Mouse (Mus musculus) megakaryocyte progenitor cell, adult 5-6 weeks (primary cell): ENCODE results near the gene Hist1h2ae. TPM values are rescaled to one million over a fixed set of nuclear protein-coding genes. Genes with fewer than 3 reads are reported as not detected.
"Not testable (repeated sequence)": the region's sequence is repeated elsewhere in the genome, so short reads cannot be mapped to it uniquely, and the experiment has no call there.

Experiments used
- ATAC-seq: replicated peaks from 2 replicates; pipeline ENCODE4 v1.8.0; 2016; ENCODE audit warnings: mild to moderate bottlenecking, moderate TSS enrichment, inconsistent platforms; ENCODE audit not compliant: poor library complexity
- total RNA-seq, 2 experiments: library from RNA; stranded (forward) in 1 of 2; stranded (reverse) in 1 of 2; fragments of 157-497, 149-512 nt in 1 of 2; fragments of 200-1000 nt in 1 of 2; gene quantifications; 2 replicates each; pipeline versions ENCODE4 v1.2.3 to v1.2.4; 2015 to 2017

Hist1h2ae gene
- total RNA-seq, 2 experiments from 2014 or later = 5.3 to 287 TPM

- ATAC-seq = no peak
Measured at GRCm38 (mm10) chr13:23564482-23564881, 6.5 kb downstream of the Hist1h2ae start.

- peak; percentile 56 for ATAC-seq
Measured at GRCm38 (mm10) chr13:23562699-23563462, 8.1 kb downstream of the Hist1h2ae start.

GRCm38 (mm10) chr13:23561883-23562659 lies 8.9 kb downstream of the Hist1h2ae start, which contains the start of gene Hist1h3e:
Hist1h3e (minus strand) TSS chr13:23562369.
- ATAC-seq = peak; percentile 85

- not testable (repeated sequence) for ATAC-seq
Measured at GRCm38 (mm10) chr13:23561531-23561882, 9.5 kb downstream of the Hist1h2ae start.

- ATAC-seq = not testable (repeated sequence)
Measured at GRCm38 (mm10) chr13:23560699-23561098, 10.3 kb downstream of the Hist1h2ae start.

GRCm38 (mm10) chr13:23556906-23557305 lies 14.1 kb downstream of the Hist1h2ae start:
- no peak for ATAC-seq

- peak; percentile 47 for ATAC-seq
Measured at GRCm38 (mm10) chr13:23555839-23556416, 15.1 kb downstream of the Hist1h2ae start.

GRCm38 (mm10) chr13:23554925-23555838 lies 15.8 kb downstream of the Hist1h2ae start:
- ATAC-seq = peak; percentile 57

GRCm38 (mm10) chr13:23554393-23554792 lies 16.6 kb downstream of the Hist1h2ae start:
- no peak for ATAC-seq

- ATAC-seq = no peak
Measured at GRCm38 (mm10) chr13:23552962-23553361, 18.1 kb downstream of the Hist1h2ae start, which contains the start of gene Hist1h1d. Hist1h1d (plus strand) TSS chr13:23553262.

GRCm38 (mm10) chr13:23551931-23552914 lies 18.8 kb downstream of the Hist1h2ae start:
- ATAC-seq = no peak

GRCm38 (mm10) chr13:23551146-23551834 lies 19.7 kb downstream of the Hist1h2ae start, which contains the start of gene Hist1h4f:
Hist1h4f (minus strand) TSS chr13:23551648.
- ATAC-seq = peak; percentile 56

- ATAC-seq = no peak
Measured at GRCm38 (mm10) chr13:23550761-23551145, 20.3 kb downstream of the Hist1h2ae start.

- ATAC-seq = no peak
Measured at GRCm38 (mm10) chr13:23546694-23547093, 24.3 kb downstream of the Hist1h2ae start.

GRCm38 (mm10) chr13:23544787-23545120 lies 26.3 kb downstream of the Hist1h2ae start:
- ATAC-seq = peak; percentile 27

- ATAC-seq = peak; percentile 71
Measured at GRCm38 (mm10) chr13:23543965-23544786, 26.8 kb downstream of the Hist1h2ae start, which contains the start of gene Hist1h3f. Hist1h3f (plus strand) TSS chr13:23544052.

- peak; percentile 86 for ATAC-seq
Measured at GRCm38 (mm10) chr13:23542999-23543607, 27.9 kb downstream of the Hist1h2ae start, which contains the start of gene Hist1h2bh. Hist1h2bh (minus strand) TSS chr13:23543392.
